Mouse (Mus musculus): ENCODE data around the gene Hccs. TPM values are rescaled to one million over a fixed set of nuclear protein-coding genes. Genes with fewer than 3 reads are reported as not detected.
A peak's percentile ranks its signal among the peaks of the same experiment; 100 is the strongest.
"Not testable (repeated sequence)": the region's sequence is repeated elsewhere in the genome, so short reads cannot be mapped to it uniquely, and the experiment has no call there.

The Hccs gene
- total RNA-seq (2021), result 10 to 100 TPM; 23.3 to 25.8 TPM
- long read RNA-seq, experiment 1, transcript Hccs-201 (7 exons, 2,320 nt), result major isoform, 18 of 44 reads
- long read RNA-seq, experiment 1, transcript Hccs-202 (7 exons, 2,473 nt), result major isoform, 18 of 44 reads
- long read RNA-seq, experiment 1, partial matches to known transcripts, result 0 of 44 reads
- long read RNA-seq, experiment 1, other reads (novel, unspliced or antisense), result 8 of 44 reads
- long read RNA-seq, experiment 2, transcript Hccs-202 (7 exons, 2,473 nt), result major isoform, 34 of 71 reads
- long read RNA-seq, experiment 2, transcript Hccs-201 (7 exons, 2,320 nt), result minor isoform, 31 of 71 reads
- long read RNA-seq, experiment 2, partial matches to known transcripts, result 0 of 71 reads
- long read RNA-seq, experiment 2, other reads (novel, unspliced or antisense), result 6 of 71 reads

- intact Hi-C loops (cut with DNase I; ENCODE audit: low total_unique reads), result no loop called here
- peak; percentile 91 for DNase-seq
Observed at GRCm38 (mm10) chrX:169319945-169320667, at the start of gene Hccs. Gene Hccs, minus strand, starts transcription at chrX:169320372.

GRCm38 (mm10) chrX:169357146-169357772 lies 37.1 kb upstream of the Hccs start:
- intact Hi-C loops (cut with DNase I; ENCODE audit: low total_unique reads), result no loop called here

DNA sequence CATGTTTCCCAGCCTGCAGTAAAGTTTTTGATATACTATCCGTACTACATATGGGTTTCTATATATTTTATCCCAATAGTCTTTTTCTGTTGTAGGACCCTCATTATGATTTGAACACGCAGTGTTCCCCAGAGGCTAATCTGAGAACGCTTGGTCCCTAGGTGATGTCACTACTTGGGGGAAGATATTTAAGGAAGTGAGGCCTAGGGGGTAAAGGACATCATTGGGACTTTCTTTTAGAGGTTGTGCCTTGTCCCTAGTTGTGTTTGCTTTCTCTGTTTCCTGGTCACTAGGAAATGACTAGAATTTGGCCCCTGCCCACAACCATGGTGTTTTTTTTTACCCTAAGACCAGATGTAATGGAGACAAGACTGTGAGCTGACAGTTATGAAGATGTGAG lies 18.0 kb upstream of the Hccs start:
- DNase-seq, result no peak
- intact Hi-C loops (cut with DNase I; ENCODE audit: low total_unique reads), result no loop called here

More at GRCm38 (mm10) chrX:169357146-169357772, 37.1 kb upstream of the Hccs start:
- DNase-seq, result no peak

DNA sequence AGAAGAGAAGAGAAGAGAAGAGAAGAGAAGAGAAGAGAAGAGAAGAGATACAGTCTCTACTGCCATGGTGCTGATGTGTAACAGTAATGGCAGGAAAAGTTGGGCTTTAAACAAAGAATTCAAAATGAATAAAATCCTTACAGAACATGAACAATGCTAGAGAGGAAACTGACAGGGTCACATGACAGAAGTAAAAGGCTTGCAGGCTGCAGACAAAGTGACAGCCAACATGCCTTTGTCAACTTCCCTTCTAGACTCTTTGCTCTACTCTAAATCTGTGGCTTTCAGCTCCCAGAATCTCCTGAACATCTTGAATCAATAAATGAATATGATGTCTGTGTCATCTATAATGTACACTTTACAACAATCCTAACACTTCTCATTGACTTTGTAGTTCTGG lies 17.4 kb upstream of the Hccs start:
- DNase-seq, result no peak
- intact Hi-C loops (cut with DNase I; ENCODE audit: low total_unique reads), result no loop called here

- intact Hi-C loops (cut with DNase I; ENCODE audit: low total_unique reads), result no loop called here
- DNase-seq, result peak; percentile 37
Observed at GRCm38 (mm10) chrX:169332264-169332663, 12.1 kb upstream of the Hccs start.

DNA sequence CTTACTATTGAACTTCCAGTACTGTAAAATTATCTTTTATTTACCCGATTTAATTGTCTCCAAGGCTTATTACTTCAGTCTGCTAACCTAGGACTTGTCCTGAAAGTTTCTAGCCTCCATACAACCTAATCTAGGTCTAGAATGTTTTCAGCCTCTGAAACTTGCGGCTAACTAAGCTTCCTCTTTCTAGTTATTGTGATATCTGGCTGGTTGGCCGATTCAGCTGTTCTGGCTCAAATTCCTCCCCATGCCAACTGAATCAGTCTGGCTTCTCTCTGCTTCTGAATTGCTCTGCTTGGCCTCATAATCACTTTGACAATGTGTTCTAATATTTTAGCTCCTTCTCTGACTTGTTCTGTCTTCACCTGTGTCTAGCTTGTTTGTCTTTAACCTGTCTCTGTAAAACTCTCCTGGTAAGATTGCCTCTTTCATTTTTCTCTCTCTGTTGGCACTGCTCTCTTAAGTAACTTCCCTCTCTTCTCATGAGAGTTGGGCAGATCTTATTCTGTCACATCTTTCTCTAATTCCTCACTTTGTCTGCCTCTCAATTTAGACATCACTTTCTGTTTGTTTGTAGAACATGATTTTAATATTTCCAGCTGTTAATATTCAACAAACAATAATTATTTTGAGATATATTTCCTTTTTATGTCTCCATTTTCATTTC lies 5.9 kb upstream of the Hccs start:
- DNase-seq, result no peak
- intact Hi-C loops (cut with DNase I; ENCODE audit: low total_unique reads), result no loop called here

GRCm38 (mm10) chrX:169320668-169321005 lies 465 bp upstream of the Hccs start:
- DNase-seq; intact Hi-C loops (cut with DNase I; ENCODE audit: low total_unique reads): not testable (repeated sequence)

DNA sequence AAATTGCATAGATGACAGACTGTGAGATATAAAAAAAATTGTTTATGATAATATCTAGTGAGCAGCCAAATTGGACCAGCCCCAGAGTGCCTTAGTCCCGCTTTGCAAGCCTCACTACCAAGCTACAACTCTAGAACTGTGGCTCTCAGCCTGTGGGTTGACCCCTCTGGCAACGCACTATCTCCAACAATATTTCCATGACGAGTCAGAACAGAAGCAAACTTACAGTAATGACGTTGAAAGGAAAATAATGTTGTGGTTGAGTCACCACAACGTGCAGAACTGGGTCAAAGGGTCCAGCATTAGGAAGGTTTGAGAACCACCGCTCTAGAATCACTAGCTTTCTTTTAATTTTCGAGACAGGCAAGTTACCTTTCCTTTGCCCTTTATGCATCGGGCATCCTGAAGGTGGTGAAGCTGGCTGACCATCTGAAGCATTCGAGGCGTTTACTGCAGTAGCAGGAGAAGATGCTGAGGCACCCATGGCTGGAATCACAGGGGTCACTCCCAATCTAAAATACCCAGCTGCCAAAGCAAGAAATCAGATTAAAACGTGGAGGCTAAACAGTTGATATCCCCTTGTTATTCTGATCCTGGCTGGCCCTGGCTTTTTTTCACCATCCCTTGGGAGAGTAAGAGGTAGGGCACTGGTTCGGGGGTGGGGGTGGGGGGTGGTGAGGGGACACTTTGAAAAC lies 959 bp downstream of the Hccs start:
- intact Hi-C loops (cut with DNase I; ENCODE audit: low total_unique reads), result no loop called here

GRCm38 (mm10) chrX:169308559-169308958 lies 11.6 kb downstream of the Hccs start:
- intact Hi-C loops (cut with DNase I; ENCODE audit: low total_unique reads), result loop anchor here (10.0 kb wide), 1 partner anchor 374 kb away; no protein-coding TSS in a partner anchor
- no peak for DNase-seq

More for the DNA sequence above, 959 bp downstream of the Hccs start:
- no peak for DNase-seq

- DNase-seq, result peak; percentile 5
- intact Hi-C loops (cut with DNase I; ENCODE audit: low total_unique reads), result loop anchor here (10.0 kb wide), 1 partner anchor 369 kb away; no protein-coding TSS in a partner anchor
Observed at GRCm38 (mm10) chrX:169303945-169304344, 16.2 kb downstream of the Hccs start.

DNA sequence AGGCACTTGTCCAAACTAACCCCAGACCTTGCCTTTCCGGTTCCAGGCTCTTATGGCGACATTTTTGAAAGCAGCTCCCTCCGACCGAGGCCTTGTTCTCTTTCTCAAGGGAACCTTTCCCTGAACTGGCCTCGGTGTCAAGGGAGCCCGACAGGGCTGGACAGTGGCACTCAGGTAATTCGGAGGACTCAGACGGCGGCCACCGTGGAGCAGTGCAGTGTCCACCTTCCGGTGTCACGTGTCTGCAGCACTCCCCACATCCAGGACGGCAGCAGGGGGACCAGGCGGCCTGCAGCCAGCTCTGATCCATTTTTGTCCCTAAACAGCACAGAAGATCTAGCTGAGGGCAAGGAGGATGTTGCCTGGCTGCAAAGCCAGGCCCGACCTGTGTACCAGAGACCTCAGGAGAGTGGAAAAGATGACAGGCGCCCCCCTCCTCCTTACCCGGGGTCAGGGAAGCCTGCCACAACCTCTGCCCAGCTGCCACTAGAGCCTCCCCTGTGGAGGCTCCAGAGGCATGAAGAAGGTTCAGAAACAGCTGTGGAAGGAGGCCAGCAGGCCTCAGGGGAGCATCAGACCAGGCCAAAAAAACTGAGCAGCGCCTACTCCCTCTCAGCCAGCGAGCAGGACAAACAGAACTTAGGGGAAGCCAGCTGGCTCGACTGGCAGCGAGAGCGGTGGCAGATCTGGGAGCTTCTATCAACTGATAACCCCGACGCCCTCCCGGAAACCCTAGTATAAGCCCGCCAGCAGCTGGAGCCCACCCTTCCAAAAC lies 17.7 kb downstream of the Hccs start:
- DNase-seq, result peak; percentile 42
- intact Hi-C loops (cut with DNase I; ENCODE audit: low total_unique reads), result loop anchor here (10.0 kb wide), 1 partner anchor 368 kb away; no protein-coding TSS in a partner anchor

GRCm38 (mm10) chrX:169299579-169299978 lies 20.6 kb downstream of the Hccs start:
- intact Hi-C loops (cut with DNase I; ENCODE audit: low total_unique reads), result no loop called here
- no peak for DNase-seq

- intact Hi-C loops (cut with DNase I; ENCODE audit: low total_unique reads), result no loop called here
- DNase-seq, result no peak
Observed at GRCm38 (mm10) chrX:169263433-169264172, 56.6 kb downstream of the Hccs start.

DNA sequence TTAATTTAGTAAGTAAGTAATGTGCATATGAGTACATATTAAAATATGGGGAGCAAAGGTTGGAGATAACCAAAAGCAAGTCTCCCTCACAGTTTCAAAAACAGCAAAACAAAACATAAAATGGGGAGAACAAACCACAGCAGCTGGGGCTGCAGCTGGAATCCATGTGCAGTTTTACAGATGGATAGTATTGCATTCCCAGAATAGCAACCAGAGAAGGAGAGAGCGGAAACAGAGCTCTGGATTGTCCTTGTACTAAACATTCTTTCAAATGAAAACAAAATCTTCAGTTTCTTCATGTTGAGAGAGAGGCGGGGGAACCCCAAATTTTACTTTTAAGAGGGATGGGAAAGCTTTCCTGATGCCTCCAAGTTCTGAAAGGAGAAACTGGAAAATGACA lies 58.0 kb downstream of the Hccs start:
- intact Hi-C loops (cut with DNase I; ENCODE audit: low total_unique reads), result no loop called here
- no peak for DNase-seq

DNA sequence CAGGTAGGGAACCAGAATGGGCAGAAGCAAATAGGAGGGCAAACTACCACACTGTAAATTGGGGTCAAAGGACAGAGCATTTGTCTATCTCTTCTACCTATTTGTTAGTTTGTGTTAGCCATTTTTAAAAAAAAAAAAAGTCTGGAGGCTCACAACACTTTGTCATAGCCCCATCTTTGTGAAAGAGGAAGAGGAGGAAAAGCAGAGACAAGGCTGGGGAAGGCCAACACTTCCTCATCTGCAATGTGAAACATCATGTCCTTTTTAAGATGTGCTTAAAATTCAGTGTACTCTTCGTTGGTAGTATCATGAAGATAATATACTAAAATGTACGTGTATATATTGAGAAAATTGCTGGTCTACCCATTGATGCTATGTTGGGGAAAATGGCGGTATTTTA lies 59.1 kb downstream of the Hccs start:
- no peak for DNase-seq
- intact Hi-C loops (cut with DNase I; ENCODE audit: low total_unique reads), result no loop called here

DNA sequence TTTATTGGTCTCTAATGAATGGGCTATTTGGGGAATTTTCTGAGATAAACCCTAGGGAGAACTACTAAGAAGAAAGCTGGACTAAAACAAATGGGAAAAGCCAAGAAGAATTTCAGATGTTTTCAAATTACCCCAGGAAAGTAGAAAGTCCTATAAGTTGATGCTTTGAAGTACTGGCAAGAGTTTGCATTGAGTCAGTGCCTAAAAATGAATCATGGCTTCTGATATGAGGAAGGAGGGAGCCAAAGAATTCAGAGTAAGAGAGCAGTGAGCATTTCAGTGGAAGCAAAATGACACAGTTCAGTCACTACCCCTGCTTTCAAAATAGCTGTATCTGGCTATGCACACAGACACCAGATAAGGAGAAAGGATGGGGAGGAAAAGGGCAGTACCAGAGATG lies 63.4 kb downstream of the Hccs start:
- DNase-seq, result no peak
- intact Hi-C loops (cut with DNase I; ENCODE audit: low total_unique reads), result no loop called here

GRCm38 (mm10) chrX:169255915-169256314 lies 64.3 kb downstream of the Hccs start:
- no peak for DNase-seq

More at GRCm38 (mm10) chrX:169255915-169256314, 64.3 kb downstream of the Hccs start:
- intact Hi-C loops (cut with DNase I; ENCODE audit: low total_unique reads), result no loop called here

All from gastrocnemius, postnatal 14 days (tissue).